Mouse (Mus musculus): Measurements from ENCODE around the gene Crygb.

The Crygb gene

DNA sequence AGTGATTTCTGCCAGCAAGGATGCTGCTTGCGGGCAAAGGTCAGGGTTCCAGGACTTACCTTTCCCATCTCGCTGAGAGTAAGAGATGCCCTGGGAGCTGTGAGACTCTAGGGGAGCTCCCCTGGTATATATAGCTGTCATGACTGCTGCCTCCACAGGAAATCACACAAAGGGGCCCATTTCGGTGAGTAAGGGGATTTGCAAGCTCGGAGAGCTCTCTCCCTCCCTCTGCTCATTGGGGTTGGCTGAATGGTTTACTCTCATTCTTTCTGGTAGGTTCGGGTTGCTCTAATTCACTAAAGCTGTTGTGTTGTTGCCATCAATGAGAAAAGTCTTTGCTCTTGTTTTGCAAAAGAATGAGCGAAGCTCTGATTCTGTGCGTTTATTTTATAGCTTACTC is at the start of gene Crygb:
TSS of gene Crygb (minus strand) at position 101 of the 400 bp plus-strand sequence.
- TF ChIP-seq GATA4 (IDR thresholded peaks at IDR 0.05; ENCODE audit: insufficient replicate concordance, low read length), result no peak

DNA sequence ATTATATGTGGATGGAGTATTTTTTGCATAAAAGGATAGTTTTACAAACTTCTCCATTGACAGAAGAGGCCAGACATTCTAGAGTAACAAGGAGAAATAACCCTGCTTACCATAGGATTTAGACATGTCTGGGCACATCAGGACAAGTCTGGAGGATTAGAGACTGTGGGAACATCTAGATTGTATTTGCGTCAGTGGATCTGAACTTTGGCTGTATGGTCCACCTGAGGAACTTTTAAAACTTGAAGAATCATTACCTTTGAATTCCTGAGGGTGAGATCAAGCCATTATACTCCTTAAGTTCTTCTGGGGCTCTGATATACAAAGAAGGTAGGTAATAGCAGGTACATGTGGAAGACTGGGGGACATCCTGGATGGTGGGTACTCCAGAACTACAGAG is 49.6 kb upstream of the Crygb start:
- TF ChIP-seq GATA4 (IDR thresholded peaks at IDR 0.05; ENCODE audit: insufficient replicate concordance, low read length), result no peak

DNA sequence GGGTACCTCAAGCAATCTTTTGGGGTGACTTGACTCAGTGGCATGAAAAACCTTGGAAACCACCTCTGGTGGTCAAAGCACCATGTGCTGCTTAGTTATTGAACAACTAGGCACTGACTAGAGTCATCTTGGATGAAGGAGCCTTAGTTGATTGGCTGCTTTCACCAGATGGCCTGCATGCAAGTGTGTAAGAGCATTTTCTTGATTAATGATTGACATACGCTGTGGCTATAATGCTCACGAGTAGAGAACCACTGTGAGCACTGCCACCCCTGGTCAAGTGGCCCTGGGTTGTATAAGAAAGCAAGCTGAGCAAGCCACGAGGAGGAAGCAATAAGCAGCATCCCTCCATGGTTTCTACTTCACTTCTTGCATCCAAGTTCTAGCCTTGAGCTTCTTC is 48.1 kb upstream of the Crygb start:
- TF ChIP-seq GATA4 (IDR thresholded peaks at IDR 0.05; ENCODE audit: insufficient replicate concordance, low read length), result no peak

DNA sequence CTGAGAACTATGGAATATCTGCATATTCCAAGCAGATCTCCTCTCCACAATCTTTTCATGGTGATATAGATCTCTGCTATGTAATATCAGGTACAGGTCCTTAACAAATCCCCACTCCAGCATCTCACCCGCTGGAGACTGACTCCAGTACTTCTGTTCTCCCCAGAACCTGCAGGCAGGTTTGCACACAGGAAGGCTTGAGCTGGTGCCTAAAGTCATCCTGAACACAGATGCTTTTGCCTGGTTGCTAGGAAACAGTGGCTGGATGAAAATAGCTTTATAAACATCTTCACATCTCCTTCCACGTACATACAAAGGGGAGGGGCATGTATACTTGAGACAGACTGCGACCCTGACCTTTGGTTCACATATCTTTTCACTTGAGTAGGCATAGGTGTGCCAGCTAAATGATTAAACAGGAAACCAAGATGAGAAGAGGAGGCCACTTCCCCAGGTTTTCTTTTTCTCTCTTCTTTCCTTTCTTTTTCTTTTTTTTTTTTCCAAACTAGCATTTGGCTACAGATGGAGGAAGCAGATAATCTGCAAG is 47.6 kb upstream of the Crygb start:
- TF ChIP-seq GATA4 (IDR thresholded peaks at IDR 0.05; ENCODE audit: insufficient replicate concordance, low read length), result no peak

DNA sequence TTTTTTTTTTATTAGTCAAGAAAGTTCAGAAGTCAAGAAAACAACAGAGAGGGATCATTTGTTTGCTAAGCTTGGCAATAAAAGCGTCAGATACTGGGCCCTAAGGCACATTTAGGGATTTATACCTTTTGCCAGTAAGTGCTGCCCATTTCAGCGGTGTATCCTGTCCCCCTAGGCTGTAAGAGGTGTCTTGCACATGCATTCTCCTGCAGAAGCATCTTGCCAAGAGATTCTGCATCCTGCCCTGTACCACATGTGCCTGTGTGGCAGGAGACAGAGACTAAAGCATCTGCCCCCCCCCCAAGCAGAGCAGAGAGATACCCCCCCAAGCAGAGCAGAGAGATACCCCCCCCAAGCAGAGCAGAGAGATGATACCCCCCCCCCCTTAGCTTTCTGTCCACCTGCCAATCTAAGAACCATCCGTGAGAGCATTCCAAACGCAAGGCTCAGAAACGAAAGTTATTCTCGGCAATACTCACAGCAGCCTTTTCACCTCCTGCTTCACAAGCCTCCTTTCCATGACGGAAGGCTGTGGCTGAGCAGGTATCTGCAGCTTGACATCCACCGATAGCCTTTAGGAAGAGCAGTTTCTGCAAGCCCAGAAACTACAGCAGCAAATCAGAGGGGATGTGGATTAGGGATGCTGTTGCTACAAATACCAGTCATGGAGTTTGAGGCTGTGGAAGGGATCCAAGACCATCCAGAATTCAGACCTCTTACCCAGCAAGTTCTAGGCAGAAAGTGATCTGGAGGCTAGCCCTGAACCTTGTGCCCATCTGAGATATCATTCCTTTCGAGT is 40.7 kb upstream of the Crygb start, which contains the start of gene D630023F18Rik:
TSS of gene D630023F18Rik (minus strand) at position 641 of the 799 bp plus-strand sequence.
- TF ChIP-seq GATA4 (IDR thresholded peaks at IDR 0.05; ENCODE audit: insufficient replicate concordance, low read length), result no peak

DNA sequence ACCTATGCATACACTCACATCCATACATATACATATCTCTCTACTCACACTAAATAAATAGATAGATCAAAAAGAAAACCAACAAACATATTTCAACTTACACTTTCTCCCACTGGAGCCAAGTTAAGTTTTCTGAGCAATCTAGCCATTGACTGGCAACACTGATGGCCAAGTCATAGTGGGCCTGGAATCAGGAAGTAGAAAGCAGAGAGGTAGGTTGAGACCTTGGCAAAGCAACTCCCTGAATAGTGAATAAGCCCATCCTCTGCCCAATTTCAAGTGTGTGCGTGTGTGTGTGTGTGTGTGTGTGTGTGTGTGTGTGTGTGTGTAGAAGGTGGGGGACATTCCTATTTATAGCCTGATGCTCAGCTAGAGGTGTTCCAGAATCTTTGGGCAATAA is 37.4 kb upstream of the Crygb start, which contains the start of gene Gm28845:
TSS of gene Gm28845 (minus strand) at position 121 of the 400 bp plus-strand sequence.
- no peak for TF ChIP-seq GATA4 (IDR thresholded peaks at IDR 0.05; ENCODE audit: insufficient replicate concordance, low read length)

DNA sequence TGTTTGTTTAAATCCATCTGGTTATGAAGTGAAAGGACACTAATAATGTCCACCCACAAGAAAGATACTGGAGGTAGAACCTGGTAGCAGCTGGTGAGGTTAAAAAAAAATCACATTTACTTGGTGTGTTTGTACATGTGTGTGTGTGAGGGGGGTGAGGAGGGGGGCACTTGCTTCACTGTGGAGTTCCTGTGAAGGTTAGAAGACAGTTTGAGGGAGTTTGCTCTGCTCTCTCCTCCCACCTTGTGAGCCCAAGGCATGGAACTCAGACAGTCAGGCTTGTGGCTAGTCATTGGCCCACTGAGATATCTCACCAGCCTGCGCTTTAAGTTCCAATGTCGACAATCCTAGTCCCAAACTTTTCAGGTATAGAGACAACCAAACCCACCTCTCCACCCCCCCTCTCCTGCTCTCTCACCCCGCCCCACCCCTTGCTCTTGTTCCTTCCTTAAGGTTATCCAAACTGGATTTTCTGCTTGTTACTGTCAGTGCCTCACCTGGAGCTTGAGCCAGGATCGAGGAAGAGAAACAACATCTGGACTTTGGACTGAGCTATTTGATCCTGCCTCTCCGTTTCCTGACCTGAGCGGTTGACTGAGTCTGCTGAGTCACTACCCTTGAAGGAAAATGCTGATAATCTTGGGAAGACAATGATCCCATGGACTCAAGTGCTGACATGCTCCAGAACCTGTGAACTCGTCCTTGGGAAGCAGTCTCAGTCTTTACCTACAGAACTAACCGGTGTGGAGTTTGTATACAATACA is 36.2 kb upstream of the Crygb start:
- no peak for TF ChIP-seq GATA4 (IDR thresholded peaks at IDR 0.05; ENCODE audit: insufficient replicate concordance, low read length)

DNA sequence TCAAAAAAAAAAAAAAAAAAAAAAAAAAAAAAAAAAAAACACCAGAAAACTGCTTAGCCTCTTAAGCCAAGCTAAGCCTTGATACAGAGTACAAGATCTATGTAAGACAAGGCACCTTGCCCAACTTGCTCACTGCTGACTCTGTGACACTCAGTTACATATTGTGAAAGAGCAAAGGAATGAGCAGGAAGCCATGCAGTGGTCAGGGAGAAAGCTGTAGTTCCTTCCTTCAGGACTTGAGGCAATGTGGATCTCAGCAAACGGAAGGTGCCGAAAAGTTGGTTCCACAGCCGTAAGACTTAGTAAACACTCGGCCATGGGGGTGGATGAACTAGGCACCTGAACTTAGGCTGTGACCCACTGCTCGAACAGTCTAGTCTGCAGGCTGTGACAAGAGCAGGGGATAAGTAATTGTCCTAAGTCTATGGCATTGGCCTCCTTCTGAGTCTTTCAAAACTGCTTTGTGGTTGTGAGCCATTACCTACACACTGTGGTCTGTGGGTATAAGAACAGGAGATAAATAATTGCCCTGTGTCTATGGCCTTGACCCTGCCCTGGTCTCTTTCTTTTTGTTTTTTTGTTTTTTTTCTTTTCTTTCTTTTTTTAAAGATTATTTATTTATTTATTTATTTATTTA is 31.6 kb upstream of the Crygb start:
- no peak for TF ChIP-seq GATA4 (IDR thresholded peaks at IDR 0.05; ENCODE audit: insufficient replicate concordance, low read length)

DNA sequence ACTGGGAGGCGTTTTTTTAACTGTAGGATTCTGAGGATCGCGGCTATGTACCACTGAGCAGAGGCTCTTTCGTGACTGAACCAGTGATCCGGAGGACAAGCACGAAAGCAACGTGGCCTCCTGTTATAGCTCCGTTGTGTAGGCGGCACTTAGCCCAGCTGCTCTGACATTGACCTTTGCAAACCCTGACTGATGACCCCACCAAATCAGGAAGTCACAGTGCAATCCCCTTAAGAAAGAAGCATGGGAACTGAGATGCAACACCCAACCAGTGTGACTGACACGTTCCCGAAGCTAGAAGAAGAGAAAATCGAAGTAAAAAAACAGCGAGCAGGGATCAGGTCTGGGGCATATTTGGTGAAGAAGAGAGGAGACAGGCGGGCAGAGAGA is 30.7 kb upstream of the Crygb start:
- TF ChIP-seq GATA4 (IDR thresholded peaks at IDR 0.05; ENCODE audit: insufficient replicate concordance, low read length), result no peak

DNA sequence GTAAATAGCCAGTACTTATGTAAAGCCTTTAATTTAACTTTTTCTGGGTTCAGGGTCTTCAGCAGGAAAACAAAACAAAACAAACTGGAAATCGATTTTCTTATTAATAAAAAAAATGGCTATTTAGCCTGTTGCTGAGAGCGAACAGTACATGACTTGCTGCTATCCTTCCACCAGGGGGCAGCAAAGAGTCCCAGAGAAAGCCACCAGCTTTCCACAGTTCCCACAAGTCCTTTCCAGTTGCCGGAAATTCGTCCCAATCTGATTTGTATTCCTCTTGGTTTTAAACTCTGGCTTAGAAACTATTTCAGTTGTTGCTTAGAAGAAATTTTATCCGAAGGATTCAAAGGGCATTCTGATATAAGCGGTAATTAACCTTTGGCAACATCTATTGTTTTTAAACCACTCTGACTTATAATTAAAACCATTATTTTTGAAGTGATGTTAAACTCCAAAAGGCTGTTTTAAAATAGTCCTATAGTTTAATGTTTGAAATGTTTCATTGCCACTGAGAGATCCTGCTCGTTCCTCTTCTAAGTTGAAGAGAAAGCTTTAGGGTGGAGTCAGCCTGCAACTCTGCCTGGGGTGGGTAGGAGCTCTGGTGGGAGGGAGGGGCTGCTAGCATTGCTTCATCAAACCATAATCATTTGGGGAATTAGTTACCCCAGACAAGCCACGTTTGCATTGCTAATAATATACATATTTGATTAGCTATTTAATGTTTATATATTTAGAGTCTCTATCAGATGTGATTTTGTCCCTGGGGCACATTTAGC is 30.1 kb upstream of the Crygb start:
- no peak for TF ChIP-seq GATA4 (IDR thresholded peaks at IDR 0.05; ENCODE audit: insufficient replicate concordance, low read length)

DNA sequence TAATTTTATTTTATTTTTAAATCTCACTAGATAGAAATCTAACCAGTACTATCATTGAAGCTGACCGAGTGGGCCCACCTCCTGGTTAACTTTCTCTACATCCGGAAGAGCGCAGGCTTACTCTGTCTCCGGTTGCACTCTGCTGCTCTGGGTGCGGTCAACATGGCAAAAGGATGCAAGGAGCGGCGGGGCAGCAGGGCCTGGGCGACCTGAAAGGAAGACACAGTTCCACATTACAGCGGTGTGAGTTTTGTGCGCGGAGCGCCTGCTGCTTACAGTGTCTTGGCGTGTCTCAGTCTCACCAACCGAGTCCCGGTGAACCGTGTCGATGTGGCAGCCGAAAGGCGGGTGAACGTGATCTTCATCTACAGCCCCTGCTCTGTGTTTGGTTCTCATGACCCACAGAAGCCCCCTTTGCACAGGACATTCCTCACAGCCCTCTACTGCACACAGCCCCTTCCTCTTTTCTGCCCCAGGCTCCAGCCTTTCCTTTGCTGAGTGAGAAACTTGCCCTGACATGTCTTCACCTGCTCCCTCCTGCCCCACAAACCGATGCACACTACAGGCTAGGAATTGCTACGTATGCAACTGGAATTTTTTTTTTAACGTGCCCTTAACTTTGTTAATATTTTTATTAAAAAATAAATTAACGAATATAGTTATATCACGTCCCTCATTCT is 27.8 kb upstream of the Crygb start:
- no peak for TF ChIP-seq GATA4 (IDR thresholded peaks at IDR 0.05; ENCODE audit: insufficient replicate concordance, low read length)

DNA sequence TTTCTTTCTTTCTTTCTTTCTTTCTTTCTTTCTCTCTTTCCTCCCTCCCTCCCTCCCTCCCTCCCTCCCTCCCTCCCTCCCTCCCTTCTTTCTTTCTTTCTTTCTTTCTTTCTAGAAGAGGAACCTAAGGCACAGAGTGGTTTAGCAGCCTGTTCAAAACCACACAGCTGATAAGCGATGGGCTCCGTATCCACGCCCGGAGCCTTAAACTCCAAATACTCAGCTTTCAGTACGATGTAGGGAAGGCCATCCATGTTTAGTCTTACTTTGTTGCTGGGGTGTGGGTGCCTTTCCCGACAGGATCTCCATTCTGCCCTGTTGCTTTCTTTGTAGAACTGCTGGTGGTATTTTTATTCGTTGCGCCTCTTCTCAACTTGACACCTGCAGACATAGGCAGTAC is 27.1 kb upstream of the Crygb start:
- TF ChIP-seq GATA4 (IDR thresholded peaks at IDR 0.05; ENCODE audit: insufficient replicate concordance, low read length), result no peak

DNA sequence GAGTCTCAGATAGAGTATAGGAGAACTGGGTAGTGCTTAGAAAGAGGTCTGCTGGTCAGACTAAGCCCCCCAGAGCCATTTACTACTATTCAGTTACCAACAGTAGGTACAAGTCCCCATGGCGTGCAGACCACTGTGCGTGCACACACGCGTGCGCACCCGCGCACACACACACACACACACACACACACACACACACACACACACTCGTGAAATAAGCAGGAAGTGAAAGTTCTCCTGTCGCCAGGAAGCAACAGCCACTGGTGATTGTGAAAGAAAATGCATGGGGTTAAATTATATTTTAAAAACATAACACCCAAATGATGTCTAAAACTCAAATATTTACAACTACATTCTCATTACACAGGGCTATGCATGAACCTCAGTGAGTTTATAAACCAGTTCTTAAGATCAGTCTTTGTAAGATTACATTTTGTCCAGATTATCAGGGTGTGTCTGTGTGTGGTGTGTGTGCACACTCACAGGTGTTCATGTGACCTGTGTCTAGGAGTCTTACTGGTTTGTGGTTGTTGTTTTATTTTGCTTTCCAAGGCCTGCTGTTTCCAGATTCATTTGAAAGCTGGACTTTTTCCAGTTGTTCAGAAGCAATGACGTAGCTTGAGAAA is 25.7 kb upstream of the Crygb start:
- no peak for TF ChIP-seq GATA4 (IDR thresholded peaks at IDR 0.05; ENCODE audit: insufficient replicate concordance, low read length)

DNA sequence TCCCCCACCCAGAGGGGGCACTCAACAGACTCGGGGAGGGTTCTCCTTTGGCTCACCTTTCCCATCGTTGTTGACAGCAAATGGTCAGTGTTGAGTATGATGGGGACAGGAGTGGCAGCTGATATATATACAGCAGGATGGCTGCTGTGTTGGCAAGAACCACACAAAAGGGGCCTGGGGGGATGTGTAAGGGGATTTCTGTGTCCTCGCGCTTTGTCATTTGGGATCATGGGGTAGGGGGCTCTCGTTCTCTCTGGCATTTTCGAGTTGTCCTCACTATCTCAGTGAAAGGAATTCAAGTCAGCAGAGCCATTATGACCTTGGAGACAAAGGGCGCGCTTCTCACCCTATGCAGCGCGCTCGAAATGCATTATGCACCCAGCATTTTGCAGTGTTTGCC is 21.2 kb upstream of the Crygb start, which contains the start of gene Cryga:
TSS of gene Cryga (minus strand) at position 101 of the 400 bp plus-strand sequence.
- TF ChIP-seq GATA4 (IDR thresholded peaks at IDR 0.05; ENCODE audit: insufficient replicate concordance, low read length), result no peak

Measured in liver, adult (tissue).